Mouse (Mus musculus) embryonic facial prominence, embryonic 13.5 days (tissue): Measurements from ENCODE around the gene Lin54. TPM values are rescaled to one million over a fixed set of nuclear protein-coding genes. Genes with fewer than 3 reads are reported as not detected.
A peak's percentile ranks its signal among the peaks of the same experiment; 100 is the strongest.

Source experiments
- ATAC-seq: fragments of 200-750 bp; cut with Nextera tagmentation; 2 replicates; pipeline ENCODE4 v1.8.0; 2017; ENCODE audit warnings: low read depth; ENCODE audit not compliant: insufficient number of reproducible peaks, insufficient read depth, low FRiP score, low TSS enrichment
- H3K27ac ChIP-seq: fragments of 300-500 bp; sonication (generic); 2 replicates; pipeline ENCODE4 v1.5.1; 2015; ENCODE audit warnings: moderate library complexity, mild to moderate bottlenecking, inconsistent platforms
- H3K27me3 ChIP-seq: fragments of 300-500 bp; sonication (generic); 2 replicates; pipeline ENCODE4 v1.6.1; 2015; ENCODE audit warnings: mild to moderate bottlenecking, inconsistent platforms
- H3K36me3 ChIP-seq: fragments of 300-500 bp; sonication (generic); 2 replicates; pipeline ENCODE4 v1.6.1; 2015; ENCODE audit warnings: mild to moderate bottlenecking, inconsistent platforms
- H3K4me1 ChIP-seq: fragments of 300-500 bp; sonication (generic); 2 replicates; pipeline ENCODE4 v1.6.1; 2015; ENCODE audit warnings: inconsistent platforms
- H3K4me2 ChIP-seq: fragments of 300-500 bp; sonication (generic); 2 replicates; pipeline ENCODE4 v1.6.1; 2015; ENCODE audit warnings: moderate library complexity, mild to moderate bottlenecking, inconsistent platforms
- H3K4me3 ChIP-seq: fragments of 300-500 bp; sonication (generic); 2 replicates; pipeline ENCODE4 v1.5.1; 2015; ENCODE audit warnings: mild to moderate bottlenecking, inconsistent platforms
- H3K9ac ChIP-seq: fragments of 300-500 bp; sonication (generic); 2 replicates; pipeline ENCODE4 v1.6.1; 2015; ENCODE audit warnings: mild to moderate bottlenecking, inconsistent platforms
- H3K9me3 ChIP-seq: fragments of 300-500 bp; sonication (generic); 2 replicates; pipeline ENCODE4 v1.6.1; 2016; ENCODE audit warnings: inconsistent platforms
- WGBS: fragments of 180-500 bp; shearing (Covaris S2); methylation state at CpG from one replicate; pipeline ENCODE4 v1.1.7; 2015; ENCODE audit warnings: mixed read lengths; 5-methylcytosine and 5-hydroxymethylcytosine counted together
- polyA plus RNA-seq: library from polyadenylated mRNA; unstranded; fragments of >200 nt; fragmentation: Nextera tagmentation; extraction: Ambion mirVana; gene quantifications from 2 replicates; pipeline ENCODE4 v1.2.1, GENCODE M21; 2015

Gene Lin54
- 11.0 and 11.5 TPM in 2 replicates for polyA plus RNA-seq

DNA sequence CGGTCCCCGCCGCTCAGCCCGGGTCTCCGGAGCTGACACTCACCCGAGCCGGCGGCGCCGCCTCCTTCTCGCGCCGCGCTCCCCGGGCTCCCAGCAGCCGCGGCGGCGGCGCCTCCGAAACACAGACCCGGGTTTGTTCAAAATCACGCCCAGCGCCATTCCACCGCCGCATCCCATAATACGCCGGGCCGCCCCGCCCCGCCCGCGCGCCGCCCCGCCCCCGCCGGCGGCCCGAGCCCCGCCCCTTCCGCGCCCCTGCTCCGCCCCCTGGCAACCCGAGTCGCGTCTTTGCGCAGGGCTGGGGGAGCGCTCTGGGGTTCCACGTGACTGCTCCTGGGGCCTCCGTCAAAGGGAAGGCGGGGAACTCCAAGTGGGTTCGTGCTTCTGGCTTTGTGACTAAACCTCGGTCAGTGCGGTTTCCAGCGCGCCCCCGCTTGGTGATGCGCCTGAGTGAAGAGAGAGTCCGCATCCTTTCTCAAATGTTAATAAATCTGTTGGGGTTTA lies at the start of gene Lin54:
Gene Lin54, minus strand, starts transcription at position 182 of the 504 bp plus-strand sequence.
- H3K27ac ChIP-seq, result peak within 1 kb of the TSS; percentile 78
- H3K4me2 ChIP-seq, result peak within 1 kb of the TSS; percentile 94
- peaks cover 18% of the 10 kb centered on the region for H3K4me1 ChIP-seq
- peak within 1 kb of the TSS; percentile 71 for H3K9ac ChIP-seq
- H3K27me3 ChIP-seq, result no peaks in the 10 kb centered on the region
- under 1% methylated on average over 52 of the region's 60 CpGs for WGBS
- no peaks in the 10 kb centered on the region for H3K36me3 ChIP-seq
- H3K4me3 ChIP-seq, result peak within 1 kb of the TSS; percentile 83
- H3K9me3 ChIP-seq, result no peaks in the 10 kb centered on the region
- ATAC-seq, result peak; percentile 95

DNA sequence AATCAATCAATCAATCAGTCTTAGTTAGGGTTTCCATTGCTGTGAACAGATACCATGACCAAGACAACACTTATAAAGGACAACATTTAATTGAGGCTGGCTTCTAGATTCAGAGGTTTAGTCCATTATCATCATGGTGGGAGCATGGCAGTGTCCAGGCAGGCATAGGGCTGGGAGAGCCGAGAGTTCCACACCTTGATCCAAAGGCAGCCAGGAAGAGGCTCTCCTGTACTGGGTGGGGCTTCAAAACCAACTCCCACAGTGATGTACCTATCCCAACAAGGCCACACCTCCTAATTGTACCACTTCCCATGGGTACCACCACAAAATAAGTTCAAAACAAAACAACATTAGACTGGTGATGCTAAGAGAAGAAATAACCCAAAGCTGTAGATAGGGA lies 49.7 kb upstream of the Lin54 start:
- no peak overlapping the region for H3K9ac ChIP-seq
- H3K36me3 ChIP-seq, result peaks cover 44% of the 10 kb centered on the region
- H3K4me2 ChIP-seq, result no peak overlapping the region
- H3K9me3 ChIP-seq, result no peaks in the 10 kb centered on the region
- no peaks in the 10 kb centered on the region for H3K27me3 ChIP-seq
- no peak overlapping the region for H3K27ac ChIP-seq
- H3K4me3 ChIP-seq, result no peak overlapping the region
- ATAC-seq, result no peak
- no peaks in the 10 kb centered on the region for H3K4me1 ChIP-seq
- WGBS, result 90% methylated on average over 1 of the region's 1 CpGs

DNA sequence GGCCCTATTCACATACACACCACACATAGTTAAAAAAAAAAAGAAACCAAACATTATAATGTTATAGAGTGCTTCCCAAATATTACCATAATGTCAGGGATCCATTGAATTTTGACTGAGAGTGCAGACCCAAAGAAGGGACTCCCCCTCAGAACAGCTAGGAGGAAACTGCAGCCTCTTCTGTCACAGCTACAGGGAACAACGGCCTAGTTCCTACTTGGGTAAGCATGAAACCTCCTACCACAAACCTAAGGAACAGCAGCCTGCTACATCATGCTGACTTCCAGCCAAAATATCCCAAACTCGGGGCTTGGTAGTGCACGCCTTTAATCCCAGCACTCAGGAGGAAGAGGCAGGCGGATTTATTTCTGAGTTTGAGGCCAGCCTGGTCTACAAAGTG lies 48.9 kb upstream of the Lin54 start:
- ATAC-seq, result no peak
- Histone ChIP-seq H3K9me3 (no peaks in the 10 kb centered on the region), H3K4me2 (no peak overlapping the region), H3K9ac (no peak overlapping the region), H3K27me3 (no peaks in the 10 kb centered on the region), H3K27ac (no peak overlapping the region), H3K36me3 (peaks cover 51% of the 10 kb centered on the region), H3K4me3 (no peak overlapping the region), H3K4me1 (no peaks in the 10 kb centered on the region)
- WGBS, result 94% methylated on average over 4 of the region's 4 CpGs

- no peak overlapping the region for H3K4me2 ChIP-seq
- H3K27ac ChIP-seq, result no peak overlapping the region
- H3K9me3 ChIP-seq, result no peaks in the 10 kb centered on the region
- no peak overlapping the region for H3K4me3 ChIP-seq
- no peaks in the 10 kb centered on the region for H3K4me1 ChIP-seq
- H3K27me3 ChIP-seq, result no peaks in the 10 kb centered on the region
- no peak overlapping the region for H3K9ac ChIP-seq
- 80% methylated on average over 2 of the region's 2 CpGs for WGBS
- ATAC-seq, result no peak
- H3K36me3 ChIP-seq, result peaks cover 61% of the 10 kb centered on the region
Observed at GRCm38 (mm10) chr5:100548236-100548635, 47.8 kb upstream of the Lin54 start.

DNA sequence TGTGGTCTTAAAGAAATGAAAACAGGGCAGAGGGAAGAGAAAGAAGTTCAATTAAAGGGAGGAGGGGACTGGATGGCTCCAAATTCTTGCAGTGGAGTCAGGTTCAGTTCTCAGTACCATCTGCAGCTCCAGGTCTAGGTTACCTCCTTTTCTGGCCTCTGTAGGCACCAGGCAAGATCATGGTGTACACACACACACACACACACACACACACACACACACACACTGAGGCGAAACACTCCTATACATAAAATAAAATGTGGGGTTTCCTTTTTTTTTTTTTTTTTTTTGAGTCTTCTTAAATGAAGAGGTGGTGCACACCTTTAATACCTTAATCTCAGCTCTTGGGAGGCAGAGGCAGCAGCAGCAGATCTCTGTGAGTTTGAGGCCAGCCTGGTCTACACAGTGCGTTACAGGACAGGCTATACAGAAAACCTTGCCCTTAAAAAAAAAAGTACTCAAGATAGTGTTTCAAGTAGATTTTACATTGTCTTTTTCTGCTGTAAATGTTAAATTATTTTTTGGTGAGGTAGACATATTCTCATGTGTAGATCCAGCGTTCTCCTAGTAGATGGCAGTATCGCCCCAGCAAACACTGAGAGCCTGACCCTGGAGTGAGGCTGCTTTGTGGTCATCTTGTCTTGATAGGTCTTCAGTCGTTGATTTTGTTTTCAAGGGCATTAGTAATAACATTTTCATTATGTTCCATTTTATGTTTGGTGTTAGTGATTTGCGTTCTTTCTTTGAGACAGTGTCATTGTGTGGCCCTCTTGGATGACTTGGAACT lies 46.0 kb upstream of the Lin54 start:
- 91% methylated on average over 6 of the region's 6 CpGs for WGBS
- Histone ChIP-seq H3K4me3 (no peak overlapping the region), H3K9me3 (no peaks in the 10 kb centered on the region), H3K27ac (no peak overlapping the region), H3K36me3 (peaks cover 78% of the 10 kb centered on the region), H3K4me1 (no peaks in the 10 kb centered on the region; the same call in 1 of the 2 replicates), H3K9ac (no peak overlapping the region), H3K27me3 (no peaks in the 10 kb centered on the region), H3K4me2 (no peak overlapping the region)
- ATAC-seq, result no peak

- Histone ChIP-seq H3K4me1 (no peaks in the 10 kb centered on the region), H3K27me3 (no peaks in the 10 kb centered on the region), H3K4me2 (no peak overlapping the region), H3K36me3 (peaks cover 64% of the 10 kb centered on the region), H3K27ac (no peak overlapping the region), H3K4me3 (no peak overlapping the region), H3K9me3 (no peaks in the 10 kb centered on the region), H3K9ac (no peak overlapping the region)
- ATAC-seq, result no peak
- WGBS, result 89% methylated on average over 3 of the region's 3 CpGs
Observed at GRCm38 (mm10) chr5:100536638-100537037, 36.2 kb upstream of the Lin54 start.

- Histone ChIP-seq H3K4me2 (no peak overlapping the region), H3K4me3 (no peak overlapping the region), H3K27me3 (no peaks in the 10 kb centered on the region), H3K4me1 (no peaks in the 10 kb centered on the region), H3K9ac (no peak overlapping the region), H3K9me3 (no peaks in the 10 kb centered on the region), H3K36me3 (peaks cover 66% of the 10 kb centered on the region), H3K27ac (no peak overlapping the region)
- no peak for ATAC-seq
- WGBS, result 82% methylated on average over 7 of the region's 7 CpGs
Observed at GRCm38 (mm10) chr5:100535826-100536225, 35.4 kb upstream of the Lin54 start.

DNA sequence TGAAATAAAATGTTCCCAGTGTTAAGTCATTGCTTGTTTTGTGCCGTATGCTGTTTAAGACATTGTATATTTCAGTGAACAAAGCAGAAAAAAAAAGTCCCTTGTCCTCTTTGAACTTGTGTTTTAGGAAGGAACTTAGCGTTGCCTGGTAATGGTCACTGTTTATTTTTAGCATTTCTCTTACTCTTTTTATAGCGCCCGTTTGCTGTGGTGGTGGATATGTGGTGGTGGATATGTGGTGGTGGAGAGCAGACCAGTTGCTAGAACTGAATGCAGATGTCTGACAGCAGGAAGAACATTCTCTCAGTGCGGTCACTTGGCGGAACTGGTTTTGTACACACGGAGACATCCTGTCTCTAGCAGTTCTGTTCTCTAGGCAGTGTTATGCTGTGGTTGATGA lies 25.7 kb upstream of the Lin54 start:
- Histone ChIP-seq H3K9me3 (no peaks in the 10 kb centered on the region), H3K27me3 (no peaks in the 10 kb centered on the region), H3K4me3 (no peak overlapping the region), H3K36me3 (peaks cover 43% of the 10 kb centered on the region), H3K27ac (no peak overlapping the region), H3K4me2 (no peak overlapping the region), H3K4me1 (no peaks in the 10 kb centered on the region), H3K9ac (no peak overlapping the region)
- 83% methylated on average over 7 of the region's 7 CpGs for WGBS
- ATAC-seq, result no peak

GRCm38 (mm10) chr5:100525620-100526019 lies 25.2 kb upstream of the Lin54 start:
- H3K4me1 ChIP-seq, result no peaks in the 10 kb centered on the region
- no peaks in the 10 kb centered on the region for H3K27me3 ChIP-seq
- no peak overlapping the region for H3K4me2 ChIP-seq
- no peak overlapping the region for H3K4me3 ChIP-seq
- H3K9me3 ChIP-seq, result no peaks in the 10 kb centered on the region
- H3K36me3 ChIP-seq, result peaks cover 37% of the 10 kb centered on the region
- 89% methylated on average over 3 of the region's 3 CpGs for whole genome bisulfite sequencing
- no peak overlapping the region for H3K9ac ChIP-seq
- H3K27ac ChIP-seq, result no peak overlapping the region
- ATAC-seq, result no peak

GRCm38 (mm10) chr5:100524921-100525320 lies 24.5 kb upstream of the Lin54 start:
- no peak overlapping the region for H3K27ac ChIP-seq
- peaks cover 30% of the 10 kb centered on the region for H3K36me3 ChIP-seq
- H3K9ac ChIP-seq, result no peak overlapping the region
- peaks cover 6% of the 10 kb centered on the region for H3K4me1 ChIP-seq
- no peak for ATAC-seq
- H3K4me2 ChIP-seq, result no peak overlapping the region
- no peak overlapping the region for H3K4me3 ChIP-seq
- H3K27me3 ChIP-seq, result no peaks in the 10 kb centered on the region
- no peaks in the 10 kb centered on the region for H3K9me3 ChIP-seq
- 94% methylated on average over 9 of the region's 9 CpGs for WGBS

DNA sequence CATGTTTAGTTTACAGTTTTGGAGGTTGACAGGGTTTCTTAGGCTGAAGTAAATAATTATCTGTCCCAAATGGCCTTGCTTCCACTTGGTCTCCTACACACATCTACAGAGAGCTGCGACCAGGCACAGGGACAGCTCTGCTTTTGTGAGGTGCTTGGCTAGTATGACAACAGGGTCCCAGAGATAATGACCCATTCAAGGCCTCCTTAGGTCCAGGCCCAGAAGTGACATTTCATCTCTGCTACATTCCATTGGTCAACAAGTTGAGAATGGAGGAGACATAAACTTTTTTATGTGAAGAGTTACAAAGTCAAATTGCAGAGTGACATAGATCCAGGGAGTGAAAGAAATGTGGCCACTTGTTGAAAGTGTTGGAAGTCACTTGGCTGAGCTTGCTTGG lies 22.9 kb upstream of the Lin54 start:
- H3K9me3 ChIP-seq, result no peaks in the 10 kb centered on the region
- no peaks in the 10 kb centered on the region for H3K27me3 ChIP-seq
- H3K36me3 ChIP-seq, result peaks cover 17% of the 10 kb centered on the region
- peaks cover 8% of the 10 kb centered on the region for H3K4me1 ChIP-seq
- no peak overlapping the region for H3K9ac ChIP-seq
- no peak overlapping the region for H3K27ac ChIP-seq
- H3K4me3 ChIP-seq, result no peak overlapping the region
- ATAC-seq, result no peak
- 98% methylated on average over 1 of the region's 1 CpGs for WGBS
- no peak overlapping the region for H3K4me2 ChIP-seq

DNA sequence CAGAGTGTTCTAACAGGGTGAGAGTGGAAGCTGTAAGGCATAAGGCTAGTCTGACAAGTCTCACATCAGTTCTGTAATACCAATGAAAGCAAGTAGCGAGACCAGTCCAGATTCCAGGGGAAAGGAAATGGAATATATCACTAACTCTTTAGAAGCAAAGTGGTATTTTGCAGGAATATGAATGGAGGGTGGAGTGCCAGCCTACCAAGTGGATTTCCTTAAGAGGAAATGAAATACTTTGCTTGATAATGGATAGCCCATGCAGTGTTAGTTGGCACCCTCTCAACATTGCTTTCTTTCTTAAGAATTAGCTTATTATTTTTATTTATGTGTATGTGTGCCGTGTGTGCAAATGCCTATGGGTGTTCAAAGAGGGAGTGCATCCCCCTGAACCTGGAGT lies 19.8 kb upstream of the Lin54 start:
- 87% methylated on average over 2 of the region's 2 CpGs for WGBS
- no peaks in the 10 kb centered on the region for H3K9me3 ChIP-seq
- H3K27ac ChIP-seq, result no peak overlapping the region
- H3K4me2 ChIP-seq, result peak overlapping the region; percentile 68; the same call in 1 of the 2 replicates
- no peak overlapping the region for H3K4me3 ChIP-seq
- no peak overlapping the region for H3K9ac ChIP-seq
- no peak for ATAC-seq
- peaks cover 11% of the 10 kb centered on the region for H3K4me1 ChIP-seq
- peaks cover 11% of the 10 kb centered on the region for H3K36me3 ChIP-seq
- H3K27me3 ChIP-seq, result 0 out of 2 replicates have a peak, but pooled peaks cover 4% of the 10 kb centered on the region
